Mouse (Mus musculus) lung, postnatal 10 days (tissue): Measurements from ENCODE around the gene Egln1.

Experiments
- DNase-seq: peaks from one replicate; pipeline ENCODE4 v3.0.0; 2021

Gene Egln1

GRCm38 (mm10) chr8:124897386-124898250, 51.5 kb downstream of the Egln1 start, which contains the start of the genes Exoc8 and Sprtn:
Gene Exoc8 (minus strand): TSS chr8:124897705.
Gene Sprtn (plus strand): TSS chr8:124897886.
- DNase-seq = peak; percentile 97

- peak; percentile 91 for DNase-seq
These were observed 52.3 kb downstream of the Egln1 start for GRCm38 (mm10) chr8:124896632-124897385.

- no peak for DNase-seq
These were observed 53.0 kb downstream of the Egln1 start for GRCm38 (mm10) chr8:124896010-124896631.

GRCm38 (mm10) chr8:124892596-124892995, 56.5 kb downstream of the Egln1 start:
- DNase-seq = no peak

GRCm38 (mm10) chr8:124888385-124888784, 60.7 kb downstream of the Egln1 start:
- DNase-seq = no peak

- no peak for DNase-seq
These were observed 70.1 kb downstream of the Egln1 start for GRCm38 (mm10) chr8:124878946-124879526.

GRCm38 (mm10) chr8:124878141-124878540, 71.0 kb downstream of the Egln1 start:
- DNase-seq = no peak

GRCm38 (mm10) chr8:124872690-124873089, 76.4 kb downstream of the Egln1 start:
- no peak for DNase-seq

GRCm38 (mm10) chr8:124872081-124872480, 77.0 kb downstream of the Egln1 start:
- DNase-seq = no peak

- no peak for DNase-seq
These were observed 77.7 kb downstream of the Egln1 start for GRCm38 (mm10) chr8:124871474-124871873.

- no peak for DNase-seq
These were observed 79.4 kb downstream of the Egln1 start for GRCm38 (mm10) chr8:124869708-124870107.

- no peak for DNase-seq
These were observed 82.0 kb downstream of the Egln1 start for GRCm38 (mm10) chr8:124867126-124867525.

GRCm38 (mm10) chr8:124866669-124867068, 82.5 kb downstream of the Egln1 start:
- DNase-seq = no peak

GRCm38 (mm10) chr8:124863729-124864128, 85.4 kb downstream of the Egln1 start:
- DNase-seq = no peak

- DNase-seq = no peak
These were observed 85.9 kb downstream of the Egln1 start for GRCm38 (mm10) chr8:124863163-124863677.

- DNase-seq = peak; percentile 95
These were observed 86.6 kb downstream of the Egln1 start, which contains the start of the genes Gnpat and 2810004N23Rik for GRCm38 (mm10) chr8:124862321-124863162. Gene Gnpat (plus strand): TSS chr8:124863033. Gene 2810004N23Rik (minus strand): TSS chr8:124863120.

GRCm38 (mm10) chr8:124860188-124860587, 88.9 kb downstream of the Egln1 start:
- no peak for DNase-seq

GRCm38 (mm10) chr8:124859466-124859865, 89.7 kb downstream of the Egln1 start:
- peak; percentile 41 for DNase-seq
